Mouse (Mus musculus): Measurements from ENCODE around the gene Spata20.

- TF ChIP-seq CTCF (IDR thresholded peaks at IDR 0.05; ENCODE audit: low read depth, low read length), result no peak
- TF ChIP-seq EP300 (IDR thresholded peaks at IDR 0.05; ENCODE audit: insufficient read depth, low read depth, low read length), result no peak
These were observed 40.3 kb upstream of the Spata20 start for GRCm38 (mm10) chr11:94526171-94526879.
